Mouse (Mus musculus) spleen, embryonic (tissue): ENCODE measurements around the gene Ccnf.

Experiments used
- CTCF ChIA-PET: fragments of 350-600 bp; sonication (Branson Sonifier 250); formaldehyde crosslinking; loops from one replicate; lab custom pipeline; 2022; lab: Charles Lee

The Ccnf gene

DNA sequence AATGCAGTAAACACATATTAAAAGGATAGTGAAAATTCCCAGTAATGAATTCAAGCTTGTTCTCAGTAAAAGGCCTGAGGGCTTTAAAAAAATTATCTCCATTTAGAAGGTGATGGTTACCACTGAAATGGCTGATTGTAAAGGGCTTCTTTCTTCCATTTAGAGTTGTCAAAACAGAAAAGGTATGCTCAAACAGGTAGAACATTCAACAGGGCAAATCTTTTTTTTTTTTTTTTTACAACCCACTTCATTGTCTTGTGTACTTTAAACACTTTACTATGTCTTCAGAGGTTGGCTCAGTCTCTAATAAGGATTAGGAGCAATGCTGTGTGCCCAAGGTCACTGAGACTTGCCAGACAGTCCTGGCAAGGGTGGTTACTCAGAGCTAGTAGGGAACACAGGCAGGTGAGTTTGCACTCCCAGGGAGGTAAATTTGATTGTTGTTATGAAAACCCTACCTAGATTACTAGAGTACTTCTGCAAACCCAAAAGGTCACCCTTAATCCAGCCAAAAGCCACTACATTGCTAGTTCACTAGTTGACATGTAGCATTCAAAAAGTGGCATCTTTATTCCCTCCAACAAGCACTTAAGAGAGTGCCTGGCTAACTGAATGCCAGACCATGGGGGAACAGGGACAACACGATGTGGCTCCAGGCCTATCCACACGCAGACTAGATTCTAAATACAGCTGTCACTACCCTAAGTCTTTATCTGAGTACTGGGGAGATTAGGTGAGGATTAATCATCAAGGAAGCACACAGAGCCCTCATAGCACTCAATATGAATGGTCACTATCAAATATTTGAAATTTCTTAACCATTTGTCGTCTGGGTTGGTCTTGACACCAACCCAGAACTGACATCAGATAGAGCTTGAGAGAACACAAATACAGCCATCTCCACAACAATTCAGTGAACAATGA is 47.4 kb downstream of the Ccnf start:
- CTCF ChIA-PET: no interaction called here

DNA sequence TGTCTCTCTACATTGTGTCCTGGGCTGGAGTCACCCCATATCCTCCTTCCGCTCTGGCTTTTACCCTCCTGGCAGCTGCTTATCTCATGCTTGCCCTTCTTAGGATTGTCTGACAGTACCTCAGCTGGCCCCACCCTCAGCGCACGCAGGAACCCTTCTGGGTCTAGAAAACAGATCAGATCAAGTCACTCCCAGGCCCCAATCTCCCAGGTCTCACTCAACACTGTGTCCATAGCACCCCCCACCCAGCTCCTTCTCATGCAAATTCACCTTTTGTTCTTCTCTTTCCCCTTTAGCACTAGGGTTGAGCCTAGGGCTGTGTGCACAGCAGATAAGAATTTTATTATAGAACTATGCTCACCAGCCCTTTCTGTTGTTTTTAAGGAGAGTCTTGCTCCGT is 48.2 kb downstream of the Ccnf start:
- CTCF ChIA-PET: no interaction called here

GRCm38 (mm10) chr17:24201092-24201491 is 50.2 kb downstream of the Ccnf start:
- CTCF ChIA-PET: interaction anchor here (0.6 kb wide), 1 partner anchor 14 kb away, joined by 3 read pairs; no protein-coding TSS in a partner anchor

DNA sequence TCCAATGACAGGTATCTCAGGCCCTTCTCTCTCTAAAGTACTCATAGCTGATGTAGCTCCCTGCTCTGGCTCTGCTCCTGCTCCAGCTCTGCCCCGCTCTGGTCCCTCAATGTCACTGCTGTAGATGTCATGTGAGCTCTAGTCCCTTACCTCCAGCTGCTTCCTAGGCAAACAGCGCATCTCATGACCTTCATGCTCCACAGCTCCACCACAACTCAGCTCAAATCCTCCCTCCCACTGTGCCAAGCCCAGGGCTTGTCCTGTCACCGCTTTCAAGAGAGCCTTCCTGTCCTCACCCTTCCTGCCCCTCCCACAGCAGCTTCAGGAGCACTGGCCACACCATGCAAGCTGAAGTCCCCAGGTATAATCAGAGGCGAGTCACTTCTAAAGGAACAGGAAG is 51.5 kb downstream of the Ccnf start:
- CTCF ChIA-PET: no interaction called here

GRCm38 (mm10) chr17:24199252-24199651 is 52.0 kb downstream of the Ccnf start:
- CTCF ChIA-PET: no interaction called here

DNA sequence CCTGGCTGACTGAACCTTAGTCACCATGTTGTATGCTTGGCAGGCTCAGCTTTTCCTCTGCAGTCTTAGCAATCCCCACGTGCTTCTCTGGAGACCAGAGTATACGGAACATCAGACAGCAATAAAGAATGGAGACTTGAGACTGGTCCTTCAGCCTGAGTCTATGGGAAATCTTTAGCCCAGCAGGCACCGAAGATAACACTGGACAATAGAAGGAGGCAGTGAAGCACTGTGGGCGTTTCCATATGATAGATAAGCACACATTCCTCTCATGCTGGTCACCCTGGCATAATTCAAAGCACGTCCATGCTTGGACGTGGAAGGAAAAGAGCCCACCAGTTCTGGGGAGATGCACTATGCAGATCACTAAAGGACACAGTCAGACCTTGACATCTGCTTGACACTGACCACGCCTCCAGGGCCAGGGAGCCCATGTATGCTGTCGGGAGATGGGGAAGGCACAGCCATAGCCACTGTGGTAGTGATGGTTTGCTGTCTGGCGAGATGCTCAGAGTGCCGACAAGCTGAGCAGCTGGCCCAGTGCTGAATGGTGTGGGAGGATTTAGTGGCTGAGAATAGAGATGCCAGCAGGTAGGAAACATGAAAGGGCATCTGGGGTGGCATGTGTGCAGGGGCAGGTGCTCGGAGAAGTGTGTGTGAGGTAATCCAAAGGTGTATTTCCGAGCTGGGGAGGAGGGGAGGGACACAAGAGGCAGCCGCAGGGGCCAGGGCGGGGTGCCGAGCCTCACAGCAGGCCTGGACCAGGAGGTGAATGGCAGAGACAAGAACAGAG is 54.1 kb downstream of the Ccnf start:
- CTCF ChIA-PET: no interaction called here

- CTCF ChIA-PET: no interaction called here
Measured at GRCm38 (mm10) chr17:24195349-24195748, 55.9 kb downstream of the Ccnf start.

DNA sequence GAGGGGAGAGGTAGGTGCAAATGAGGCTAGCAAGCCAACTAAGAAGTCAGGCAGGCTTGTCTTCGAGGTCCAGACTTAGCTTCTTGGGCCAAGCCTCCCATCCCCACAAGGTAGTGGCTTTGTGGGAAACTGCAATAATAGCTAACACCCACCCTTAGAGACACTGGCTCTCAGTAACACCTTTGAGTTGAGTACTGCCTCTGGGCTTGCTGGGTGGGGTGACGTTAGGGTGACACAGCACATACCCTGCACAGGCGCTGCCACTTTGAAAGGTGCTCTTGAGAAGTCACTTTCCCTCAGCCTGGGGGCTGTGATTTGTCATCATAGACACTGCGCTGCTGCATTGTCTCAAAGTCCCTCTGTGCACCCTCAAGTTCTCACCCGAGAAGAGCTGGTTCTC is 57.5 kb downstream of the Ccnf start:
- CTCF ChIA-PET: interaction anchor here (0.6 kb wide), 1 partner anchor 299 kb away, joined by 6 read pairs; no protein-coding TSS in a partner anchor

- CTCF ChIA-PET: no interaction called here
Measured at GRCm38 (mm10) chr17:24193268-24193667, 58.0 kb downstream of the Ccnf start.

- CTCF ChIA-PET: no interaction called here
Measured at GRCm38 (mm10) chr17:24192848-24193247, 58.4 kb downstream of the Ccnf start.

DNA sequence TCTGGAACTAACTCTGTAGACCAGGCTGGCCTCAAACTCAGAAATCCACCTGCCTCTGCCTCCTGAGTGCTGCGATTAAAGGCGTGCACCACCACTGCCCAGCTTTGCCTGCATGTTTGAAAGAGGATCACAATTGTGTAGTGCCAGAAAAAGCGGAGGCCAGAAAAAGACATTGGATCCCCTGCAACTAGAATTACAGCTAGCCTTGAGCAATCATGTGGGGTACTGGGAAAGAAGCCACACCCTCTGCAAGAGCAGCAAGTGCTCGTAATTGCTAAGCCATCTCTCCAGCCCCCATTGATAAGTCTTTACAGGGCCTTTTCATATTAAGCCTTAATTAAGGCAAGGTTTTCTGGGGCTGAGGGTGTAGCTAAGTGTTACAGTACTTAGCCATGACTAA is 59.8 kb downstream of the Ccnf start:
- CTCF ChIA-PET: no interaction called here

DNA sequence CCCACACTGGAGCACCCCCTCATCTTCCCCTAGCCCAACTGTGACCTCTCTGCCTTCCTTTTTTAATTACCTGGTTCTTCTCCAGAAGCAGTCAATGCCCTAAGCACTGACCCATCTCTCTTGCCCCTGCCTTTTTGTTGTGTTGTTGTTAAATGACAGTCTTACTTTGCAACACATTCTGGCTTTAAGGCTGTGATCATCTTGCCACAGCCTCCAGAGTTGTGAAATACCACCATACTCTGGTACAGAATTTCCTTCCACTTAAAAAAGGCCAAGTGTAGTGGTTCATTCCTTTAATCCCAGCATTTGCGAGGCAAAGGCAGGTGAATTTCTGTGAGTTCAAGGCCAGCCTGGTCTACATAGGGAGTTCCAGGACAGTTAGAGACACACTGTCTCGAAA is 60.4 kb downstream of the Ccnf start:
- CTCF ChIA-PET: no interaction called here

DNA sequence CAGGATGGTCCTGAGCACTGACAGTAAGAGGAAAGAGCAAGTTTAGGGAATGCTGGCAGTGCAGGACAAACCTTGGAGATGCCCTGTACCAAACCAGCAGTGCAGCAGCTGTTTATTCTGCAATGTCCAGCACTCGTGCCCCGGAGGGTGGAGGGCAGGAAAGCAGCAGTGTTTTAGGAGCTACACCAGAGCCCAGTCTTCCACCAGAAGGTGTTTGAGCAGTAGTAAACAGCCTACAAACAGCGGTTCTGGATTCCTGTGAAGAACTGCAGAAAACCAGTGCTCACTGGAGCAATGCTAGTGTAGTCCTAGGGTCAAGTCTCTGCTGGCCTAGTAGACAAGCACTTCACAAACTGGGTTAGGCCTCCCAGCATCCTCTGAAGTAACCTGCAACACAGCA is 77.0 kb downstream of the Ccnf start:
- CTCF ChIA-PET: interaction anchor here (0.7 kb wide), 1 partner anchor 62 kb away, joined by 3 read pairs; no protein-coding TSS in a partner anchor

GRCm38 (mm10) chr17:24173423-24173822 is 77.9 kb downstream of the Ccnf start:
- CTCF ChIA-PET: interaction anchor here (0.6 to 0.7 kb wide), 2 partner anchors 63 to 66 kb away, joined by 3 to 4 read pairs; no protein-coding TSS in a partner anchor
